Mouse (Mus musculus): ENCODE measurements around the gene Ccnf. TPM values are rescaled to one million over a fixed set of nuclear protein-coding genes. Genes with fewer than 3 reads are reported as not detected.
A peak's percentile ranks its signal among the peaks of the same experiment; 100 is the strongest.

The Ccnf gene
- polyA plus RNA-seq, 1 experiment from 2014 or later: 71.1 TPM

GRCm38 (mm10) chr17:24258981-24259380, 7.7 kb upstream of the Ccnf start:
- no peak for ATAC-seq (replicated peaks; ENCODE audit: low FRiP score)
- Histone ChIP-seq H3K4me3 (replicated peaks) (no peak overlapping the region), H3K27ac (no peak overlapping the region), H3K27me3 (no peaks in the 10 kb centered on the region), H3K4me2 (no peak overlapping the region), H3K9ac (no peak overlapping the region), H3K4me1 (no peaks in the 10 kb centered on the region), H3K9me3 (replicated peaks) (0 out of 2 replicates have a peak, but pooled peaks cover 1% of the 10 kb centered on the region), H3K36me3 (no peaks in the 10 kb centered on the region)
- WGBS: 60% methylated on average over 4 of the region's 4 CpGs

GRCm38 (mm10) chr17:24252329-24252728, 1.0 kb upstream of the Ccnf start:
- Histone ChIP-seq H3K4me3 (replicated peaks) (no peak overlapping the region), H3K4me2 (no peak overlapping the region), H3K36me3 (peaks cover 19% of the 10 kb centered on the region), H3K9ac (peak overlapping the region; percentile 70; the same call in 1 of the 2 replicates), H3K4me1 (peaks cover 18% of the 10 kb centered on the region), H3K27me3 (no peaks in the 10 kb centered on the region), H3K9me3 (replicated peaks) (no peaks in the 10 kb centered on the region), H3K27ac (no peak overlapping the region)
- 97% methylated on average over 2 of the region's 2 CpGs for WGBS
- ATAC-seq (replicated peaks; ENCODE audit: low FRiP score): no peak

GRCm38 (mm10) chr17:24250988-24251319, 330 bp downstream of the Ccnf start:
- Histone ChIP-seq H3K4me2 (peak overlapping the region; percentile 82), H3K4me1 (peaks cover 18% of the 10 kb centered on the region), H3K27ac (peak overlapping the region; percentile 86), H3K4me3 (replicated peaks) (peak overlapping the region; percentile 93), H3K36me3 (peaks cover 32% of the 10 kb centered on the region), H3K27me3 (no peaks in the 10 kb centered on the region), H3K9ac (peak overlapping the region; percentile 90), H3K9me3 (replicated peaks) (no peaks in the 10 kb centered on the region)
- no peak for ATAC-seq (replicated peaks; ENCODE audit: low FRiP score)
- 0% methylated on average over 31 of the region's 32 CpGs for WGBS

- peaks cover 50% of the 10 kb centered on the region for H3K36me3 ChIP-seq
- peaks cover 18% of the 10 kb centered on the region for H3K4me1 ChIP-seq
- ATAC-seq (replicated peaks; ENCODE audit: low FRiP score): no peak
- WGBS: 97% methylated on average over 2 of the region's 2 CpGs
- H3K27ac ChIP-seq: no peak overlapping the region
- H3K4me3 ChIP-seq (replicated peaks): no peak overlapping the region
- no peaks in the 10 kb centered on the region for H3K27me3 ChIP-seq
- H3K9me3 ChIP-seq (replicated peaks): 0 out of 2 replicates have a peak, but pooled peaks cover 8% of the 10 kb centered on the region
- no peak overlapping the region for H3K4me2 ChIP-seq
- no peak overlapping the region for H3K9ac ChIP-seq
Observed at GRCm38 (mm10) chr17:24248641-24249040, 2.6 kb downstream of the Ccnf start.

GRCm38 (mm10) chr17:24244061-24244460, 7.2 kb downstream of the Ccnf start:
- no peaks in the 10 kb centered on the region for H3K27me3 ChIP-seq
- WGBS: 96% methylated on average over 8 of the region's 8 CpGs

GRCm38 (mm10) chr17:24243311-24243969, 7.8 kb downstream of the Ccnf start:
- WGBS: 92% methylated on average over 4 of the region's 4 CpGs

More at GRCm38 (mm10) chr17:24244061-24244460, 7.2 kb downstream of the Ccnf start:
- no peaks in the 10 kb centered on the region for H3K4me1 ChIP-seq
- ATAC-seq (replicated peaks; ENCODE audit: low FRiP score): no peak
- H3K36me3 ChIP-seq: peaks cover 92% of the 10 kb centered on the region
- no peak overlapping the region for H3K9ac ChIP-seq
- H3K9me3 ChIP-seq (replicated peaks): 0 out of 2 replicates have a peak, but pooled peaks cover 8% of the 10 kb centered on the region
- H3K4me2 ChIP-seq: no peak overlapping the region
- H3K27ac ChIP-seq: no peak overlapping the region
- no peak overlapping the region for H3K4me3 ChIP-seq (replicated peaks)

GRCm38 (mm10) chr17:24236921-24237320, 14.4 kb downstream of the Ccnf start:
- Histone ChIP-seq H3K4me1 (no peaks in the 10 kb centered on the region), H3K27me3 (no peaks in the 10 kb centered on the region), H3K4me3 (replicated peaks) (no peak overlapping the region), H3K4me2 (no peak overlapping the region), H3K9ac (no peak overlapping the region), H3K9me3 (replicated peaks) (no peaks in the 10 kb centered on the region), H3K36me3 (peaks cover 100% of the 10 kb centered on the region), H3K27ac (no peak overlapping the region)
- no peak for ATAC-seq (replicated peaks; ENCODE audit: low FRiP score)
- WGBS: 95% methylated on average over 7 of the region's 7 CpGs

More at GRCm38 (mm10) chr17:24243311-24243969, 7.8 kb downstream of the Ccnf start:
- Histone ChIP-seq H3K36me3 (peaks cover 92% of the 10 kb centered on the region), H3K9me3 (replicated peaks) (0 out of 2 replicates have a peak, but pooled peaks cover 8% of the 10 kb centered on the region), H3K27ac (no peak overlapping the region), H3K4me2 (no peak overlapping the region), H3K27me3 (no peaks in the 10 kb centered on the region), H3K4me1 (no peaks in the 10 kb centered on the region), H3K4me3 (replicated peaks) (no peak overlapping the region), H3K9ac (no peak overlapping the region)
- no peak for ATAC-seq (replicated peaks; ENCODE audit: low FRiP score)

GRCm38 (mm10) chr17:24236479-24236878, 14.8 kb downstream of the Ccnf start:
- Histone ChIP-seq H3K4me3 (replicated peaks) (no peak overlapping the region), H3K36me3 (peaks cover 100% of the 10 kb centered on the region), H3K27me3 (no peaks in the 10 kb centered on the region), H3K9ac (no peak overlapping the region), H3K4me2 (no peak overlapping the region), H3K9me3 (replicated peaks) (no peaks in the 10 kb centered on the region), H3K27ac (no peak overlapping the region), H3K4me1 (no peaks in the 10 kb centered on the region)
- 94% methylated on average over 1 of the region's 1 CpGs for WGBS
- ATAC-seq (replicated peaks; ENCODE audit: low FRiP score): no peak

GRCm38 (mm10) chr17:24227941-24228340, 23.3 kb downstream of the Ccnf start:
- Histone ChIP-seq H3K36me3 (peaks cover 98% of the 10 kb centered on the region), H3K9me3 (replicated peaks) (no peaks in the 10 kb centered on the region), H3K4me3 (replicated peaks) (no peak overlapping the region), H3K4me2 (no peak overlapping the region), H3K27ac (no peak overlapping the region), H3K27me3 (no peaks in the 10 kb centered on the region), H3K4me1 (no peaks in the 10 kb centered on the region), H3K9ac (no peak overlapping the region)
- 83% methylated on average over 7 of the region's 7 CpGs for WGBS
- no peak for ATAC-seq (replicated peaks; ENCODE audit: low FRiP score)

- Histone ChIP-seq H3K36me3 (peaks cover 93% of the 10 kb centered on the region), H3K4me2 (no peak overlapping the region), H3K27me3 (no peaks in the 10 kb centered on the region), H3K9me3 (replicated peaks) (no peaks in the 10 kb centered on the region), H3K27ac (no peak overlapping the region), H3K9ac (no peak overlapping the region), H3K4me3 (replicated peaks) (no peak overlapping the region), H3K4me1 (no peaks in the 10 kb centered on the region)
- 90% methylated on average over 8 of the region's 8 CpGs for WGBS
- ATAC-seq (replicated peaks; ENCODE audit: low FRiP score): no peak
Observed at GRCm38 (mm10) chr17:24226721-24227120, 24.6 kb downstream of the Ccnf start.

GRCm38 (mm10) chr17:24225851-24226250, 25.4 kb downstream of the Ccnf start:
- Histone ChIP-seq H3K4me3 (replicated peaks) (no peak overlapping the region), H3K9me3 (replicated peaks) (no peaks in the 10 kb centered on the region), H3K4me1 (peaks cover 4% of the 10 kb centered on the region), H3K4me2 (no peak overlapping the region), H3K27ac (no peak overlapping the region), H3K9ac (no peak overlapping the region), H3K36me3 (peaks cover 84% of the 10 kb centered on the region), H3K27me3 (no peaks in the 10 kb centered on the region)
- no peak; the same call in 1 of the 2 replicates for ATAC-seq (replicated peaks; ENCODE audit: low FRiP score)
- WGBS: 93% methylated on average over 5 of the region's 5 CpGs

GRCm38 (mm10) chr17:24224741-24225140, 26.5 kb downstream of the Ccnf start:
- H3K4me2 ChIP-seq: no peak overlapping the region
- H3K36me3 ChIP-seq: peaks cover 73% of the 10 kb centered on the region
- H3K9me3 ChIP-seq (replicated peaks): no peaks in the 10 kb centered on the region
- no peak overlapping the region for H3K4me3 ChIP-seq (replicated peaks)
- H3K27ac ChIP-seq: no peak overlapping the region
- peaks cover 10% of the 10 kb centered on the region for H3K4me1 ChIP-seq
- no peaks in the 10 kb centered on the region for H3K27me3 ChIP-seq
- 0 out of 2 replicates have a peak overlapping the region, but pooled peaks have one; percentile 17 for H3K9ac ChIP-seq
- 81% methylated on average over 10 of the region's 10 CpGs for WGBS
- no peak for ATAC-seq (replicated peaks; ENCODE audit: low FRiP score)

GRCm38 (mm10) chr17:24223513-24223912, 27.8 kb downstream of the Ccnf start:
- Histone ChIP-seq H3K27me3 (no peaks in the 10 kb centered on the region), H3K4me2 (no peak overlapping the region), H3K36me3 (peaks cover 62% of the 10 kb centered on the region), H3K4me3 (replicated peaks) (no peak overlapping the region), H3K27ac (no peak overlapping the region), H3K9me3 (replicated peaks) (no peaks in the 10 kb centered on the region), H3K4me1 (peaks cover 18% of the 10 kb centered on the region), H3K9ac (no peak overlapping the region)
- WGBS: 80% methylated on average over 5 of the region's 5 CpGs
- ATAC-seq (replicated peaks; ENCODE audit: low FRiP score): no peak

Measured in kidney, embryonic 15.5 days (tissue).